Mouse (Mus musculus): ENCODE results near the gene Serp2.
"Not testable (repeated sequence)": the region's sequence is repeated elsewhere in the genome, so short reads cannot be mapped to it uniquely, and the experiment has no call there.

Gene Serp2

GRCm38 (mm10) chr14:76569271-76569961, 12.7 kb upstream of the Serp2 start:
- no peak for DNase-seq (ENCODE audit: low read depth, low spot score)

- no peak for DNase-seq (ENCODE audit: low read depth, low spot score)
Observed at GRCm38 (mm10) chr14:76568548-76568947, 11.9 kb upstream of the Serp2 start.

- no peak for DNase-seq (ENCODE audit: low read depth, low spot score)
Observed at GRCm38 (mm10) chr14:76567280-76567679, 10.6 kb upstream of the Serp2 start.

- no peak for DNase-seq (ENCODE audit: low read depth, low spot score)
Observed at GRCm38 (mm10) chr14:76566711-76567110, 10.0 kb upstream of the Serp2 start.

- no peak for DNase-seq (ENCODE audit: low read depth, low spot score)
Observed at GRCm38 (mm10) chr14:76566193-76566592, 9.5 kb upstream of the Serp2 start.

GRCm38 (mm10) chr14:76559208-76559607, 2.5 kb upstream of the Serp2 start:
- no peak for DNase-seq (ENCODE audit: low read depth, low spot score)

- not testable (repeated sequence) for DNase-seq (ENCODE audit: low read depth, low spot score)
Observed at GRCm38 (mm10) chr14:76558171-76558570, 1.5 kb upstream of the Serp2 start.

- no peak for DNase-seq (ENCODE audit: low read depth, low spot score)
Observed at GRCm38 (mm10) chr14:76556031-76556851, 448 bp downstream of the Serp2 start.

- DNase-seq (ENCODE audit: low read depth, low spot score): no peak
Observed at GRCm38 (mm10) chr14:76555263-76556030, 1.2 kb downstream of the Serp2 start.

- DNase-seq (ENCODE audit: low read depth, low spot score): no peak
Observed at GRCm38 (mm10) chr14:76544136-76544535, 12.6 kb downstream of the Serp2 start.

- no peak for DNase-seq (ENCODE audit: low read depth, low spot score)
Observed at GRCm38 (mm10) chr14:76541341-76541740, 15.3 kb downstream of the Serp2 start.

- no peak for DNase-seq (ENCODE audit: low read depth, low spot score)
Observed at GRCm38 (mm10) chr14:76540005-76540670, 16.6 kb downstream of the Serp2 start.

- DNase-seq (ENCODE audit: low read depth, low spot score): no peak
Observed at GRCm38 (mm10) chr14:76536921-76537320, 19.8 kb downstream of the Serp2 start.

GRCm38 (mm10) chr14:76535096-76535495, 21.6 kb downstream of the Serp2 start:
- no peak for DNase-seq (ENCODE audit: low read depth, low spot score)

GRCm38 (mm10) chr14:76533170-76533815, 23.4 kb downstream of the Serp2 start:
- DNase-seq (ENCODE audit: low read depth, low spot score): no peak

GRCm38 (mm10) chr14:76532257-76533169, 24.2 kb downstream of the Serp2 start:
- DNase-seq (ENCODE audit: low read depth, low spot score): no peak

- DNase-seq (ENCODE audit: low read depth, low spot score): no peak
Observed at GRCm38 (mm10) chr14:76531027-76531660, 25.5 kb downstream of the Serp2 start.

- DNase-seq (ENCODE audit: low read depth, low spot score): no peak
Observed at GRCm38 (mm10) chr14:76528641-76529040, 28.0 kb downstream of the Serp2 start.

- no peak for DNase-seq (ENCODE audit: low read depth, low spot score)
Observed at GRCm38 (mm10) chr14:76527758-76528313, 28.9 kb downstream of the Serp2 start.
